Mouse (Mus musculus) macrophage (primary cell): ENCODE measurements around the gene Nhp2. TPM values are rescaled to one million over a fixed set of nuclear protein-coding genes. Genes with fewer than 3 reads are reported as not detected.

Experiments used
- H3K27ac ChIP-seq: fragments of 350-480 bp; formaldehyde crosslinking; 2 replicates; pipeline ENCODE4 v1.9.0; 2021
- H3K36me3 ChIP-seq: fragments of 350-480 bp; formaldehyde crosslinking; 2 replicates; pipeline ENCODE4 v1.9.0; 2021; ENCODE audit errors: inconsistent target
- H3K4me3 ChIP-seq: fragments of 350-480 bp; formaldehyde crosslinking; 2 replicates; pipeline ENCODE4 v1.9.0; 2021; ENCODE audit errors: inconsistent target
- H3K79me2 ChIP-seq: fragments of 350-480 bp; formaldehyde crosslinking; 2 replicates; pipeline ENCODE4 v1.9.0; 2021; ENCODE audit errors: inconsistent target
- WGBS: methylation state at CpG from one replicate; pipeline ENCODE4 v1.1.7; 2026; ENCODE audit warnings: inconsistent platforms; ENCODE audit not compliant: missing documents; 5-methylcytosine and 5-hydroxymethylcytosine counted together
- polyA plus RNA-seq: library from polyadenylated mRNA; stranded (reverse); fragments of 250-400 nt; gene quantifications from 3 replicates; pipeline ENCODE4 v1.2.4, GENCODE M21; 2018; ENCODE audit warnings: inconsistent platforms

Gene Nhp2
- polyA plus RNA-seq, 1 experiment from 2014 or later = 72.8 TPM

DNA sequence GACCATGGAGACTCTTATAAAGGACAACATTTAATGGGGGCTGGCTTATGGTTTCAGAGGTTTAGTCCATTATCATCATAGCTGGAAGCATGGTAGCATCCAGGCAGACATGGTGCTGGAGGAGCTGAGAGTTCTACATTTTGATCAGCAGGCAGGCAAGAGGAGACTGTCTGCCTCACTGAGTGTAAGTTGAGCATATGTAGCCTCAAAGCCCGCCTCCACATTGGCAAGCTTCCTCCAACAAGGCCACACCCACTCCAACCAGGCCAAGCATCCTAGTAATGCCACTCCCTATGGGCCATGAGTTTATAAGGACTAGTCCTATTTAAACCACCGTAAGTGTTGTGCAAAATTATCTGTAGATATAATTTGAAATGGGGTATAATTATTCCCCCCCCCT, 51.8 kb downstream of the Nhp2 start:
- no peaks in the 10 kb centered on the region for H3K36me3 ChIP-seq
- H3K79me2 ChIP-seq = no peaks in the 10 kb centered on the region
- no peak overlapping the region for H3K27ac ChIP-seq
- 81% methylated on average over 2 of the region's 2 CpGs for WGBS
- no peak overlapping the region for H3K4me3 ChIP-seq

GRCm38 (mm10) chr11:51673291-51673690, 53.8 kb downstream of the Nhp2 start:
- WGBS = 93% methylated on average over 7 of the region's 9 CpGs
- no peaks in the 10 kb centered on the region for H3K79me2 ChIP-seq
- H3K36me3 ChIP-seq = no peaks in the 10 kb centered on the region
- no peak overlapping the region for H3K27ac ChIP-seq
- H3K4me3 ChIP-seq = no peak overlapping the region

Other genes with a start within 250 kb of the Nhp2 start
- gene Phykpl, start 35.0 kb upstream of the Nhp2 start, polyA plus RNA-seq = 2.9 to 3.6 TPM (median 3.4 TPM) in 3 replicates
- gene Hnrnpab, start 12.9 kb upstream of the Nhp2 start, polyA plus RNA-seq = 203 to 532 TPM (median 476 TPM) in 3 replicates
- 15.5 to 43.6 TPM (median 25.5 TPM) in 3 replicates for gene Rmnd5b, start 16.2 kb downstream of the Nhp2 start, polyA plus RNA-seq
- gene N4bp3, start 31.1 kb downstream of the Nhp2 start, polyA plus RNA-seq = 3.9 to 13.9 TPM (median 6.3 TPM) in 3 replicates
- gene D930048N14Rik, start 31.2 kb downstream of the Nhp2 start, polyA plus RNA-seq = 0.58 to 4.2 TPM (median 2.0 TPM) in 3 replicates
- 31.2 to 56.1 TPM (median 46.3 TPM) in 3 replicates for gene 0610009B22Rik, start 69.1 kb downstream of the Nhp2 start, polyA plus RNA-seq
- 10.7 to 11.3 TPM (median 10.9 TPM) in 3 replicates for gene Sec24a, start 143.9 kb downstream of the Nhp2 start, polyA plus RNA-seq
- 56.1 to 92.5 TPM (median 74.9 TPM) in 3 replicates for gene Sar1b, start 144.0 kb downstream of the Nhp2 start, polyA plus RNA-seq
- 30.8 to 37.9 TPM (median 31.3 TPM) in 3 replicates for gene Jade2, start 237.9 kb downstream of the Nhp2 start, polyA plus RNA-seq